Mouse (Mus musculus): ENCODE data around the gene Tgif2.
"Not testable (repeated sequence)": the region's sequence is repeated elsewhere in the genome, so short reads cannot be mapped to it uniquely, and the experiment has no call there.

Gene Tgif2

DNA sequence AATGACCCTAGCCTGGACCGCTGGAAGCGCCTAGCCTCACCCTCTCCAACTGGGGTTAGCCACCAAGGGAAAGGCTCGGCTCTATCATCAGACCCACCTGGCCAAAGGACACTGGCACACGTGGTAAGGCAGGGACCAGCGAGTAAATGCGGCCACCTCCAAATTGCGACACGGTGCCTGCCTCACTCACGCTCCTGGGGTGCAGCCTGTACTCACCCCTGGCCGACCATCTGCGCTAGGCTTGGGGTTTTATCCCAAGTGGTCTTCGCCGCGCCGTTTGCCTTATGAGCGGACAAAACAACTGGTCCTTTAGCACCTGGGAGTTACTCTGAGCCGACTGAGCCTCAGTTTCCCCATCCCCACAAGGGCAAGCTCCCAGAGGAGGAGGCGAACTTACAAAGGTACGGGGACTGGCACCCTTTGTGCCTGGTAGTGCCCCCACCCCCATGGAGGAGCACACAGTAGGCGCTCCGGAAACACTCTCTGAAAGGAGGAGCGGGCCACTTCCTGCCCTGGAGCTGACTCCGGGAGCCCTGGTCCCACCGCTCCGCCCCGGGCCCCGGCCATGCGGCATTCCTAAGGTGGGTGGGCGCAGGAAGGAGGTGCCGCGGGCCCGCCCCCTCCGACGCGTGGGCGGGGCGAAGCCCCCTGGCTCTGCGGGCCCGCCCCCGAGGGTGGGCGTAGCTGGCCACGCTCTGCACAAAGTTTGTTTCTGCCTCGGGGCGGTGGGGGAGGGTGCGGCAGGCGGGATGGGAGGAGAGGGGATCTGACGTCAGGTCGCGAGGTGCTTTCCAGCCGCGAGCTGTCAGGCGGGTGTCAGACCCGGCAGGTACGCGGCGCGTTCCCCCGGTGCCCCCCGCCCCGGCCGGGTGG, at the start of gene Tgif2:
Gene Tgif2 (plus strand): TSS at position 689 of the 873 bp plus-strand sequence.
- no peak for DNase-seq (ENCODE audit: low read depth, low spot score)

DNA sequence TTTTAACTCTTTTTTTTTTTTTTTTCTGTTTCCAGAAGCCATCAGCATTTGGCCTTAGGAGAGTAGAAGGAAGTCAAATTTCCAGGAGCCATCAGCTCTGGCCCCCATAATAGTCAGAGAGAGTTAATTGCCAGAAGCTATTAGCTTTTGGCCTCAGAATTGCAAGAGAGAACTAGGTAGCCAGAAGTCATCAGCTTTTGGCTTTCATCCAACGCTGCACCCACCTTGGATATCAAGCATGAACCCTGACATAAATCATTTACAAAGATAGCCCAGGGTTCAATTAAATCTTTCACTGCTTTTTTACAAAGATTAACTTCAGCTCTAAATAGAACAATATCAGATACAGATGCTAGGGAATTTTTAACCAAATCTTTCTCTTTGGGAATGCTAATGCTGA, 41.3 kb upstream of the Tgif2 start:
- no peak for DNase-seq (ENCODE audit: low read depth, low spot score)

DNA sequence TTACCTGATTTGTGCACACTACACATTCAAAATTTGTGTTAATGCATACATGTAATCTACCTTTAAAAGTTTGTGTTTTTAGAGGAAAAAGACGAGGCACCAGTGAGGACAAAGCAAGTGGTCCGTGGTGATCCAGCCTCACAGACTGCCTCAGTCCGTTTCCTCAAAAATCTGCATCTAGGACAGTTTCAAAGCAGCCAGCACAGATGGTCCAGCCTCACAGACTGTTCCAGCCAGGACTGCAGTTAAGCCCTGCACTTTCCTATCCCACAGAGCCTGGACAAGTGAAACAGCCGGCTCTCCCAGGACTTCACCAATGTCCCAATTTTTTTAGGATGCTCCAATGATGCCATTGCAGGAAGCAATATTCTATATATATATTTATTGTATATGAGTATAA, 38.8 kb upstream of the Tgif2 start:
- no peak for DNase-seq (ENCODE audit: low read depth, low spot score)

DNA sequence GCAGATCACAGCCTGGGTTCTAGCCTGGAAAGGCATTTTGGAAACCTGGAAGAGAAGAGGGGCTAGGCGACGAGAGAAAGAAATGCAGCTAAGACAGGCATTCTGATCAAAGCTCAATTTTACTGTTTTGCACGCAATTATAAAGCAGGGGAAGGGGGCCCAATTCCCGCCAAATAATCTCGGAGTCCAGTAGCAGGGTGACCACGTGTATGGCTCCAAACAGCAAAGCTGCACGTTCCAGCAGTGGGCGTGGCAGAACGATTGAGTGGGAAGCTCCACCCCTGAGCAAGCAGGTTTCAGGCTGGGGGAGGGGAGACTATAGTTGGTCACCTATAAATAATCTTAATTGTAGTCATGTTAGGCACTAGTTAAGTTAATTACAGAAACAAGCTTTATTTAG, 37.7 kb upstream of the Tgif2 start:
- DNase-seq (ENCODE audit: low read depth, low spot score): not testable (repeated sequence)

DNA sequence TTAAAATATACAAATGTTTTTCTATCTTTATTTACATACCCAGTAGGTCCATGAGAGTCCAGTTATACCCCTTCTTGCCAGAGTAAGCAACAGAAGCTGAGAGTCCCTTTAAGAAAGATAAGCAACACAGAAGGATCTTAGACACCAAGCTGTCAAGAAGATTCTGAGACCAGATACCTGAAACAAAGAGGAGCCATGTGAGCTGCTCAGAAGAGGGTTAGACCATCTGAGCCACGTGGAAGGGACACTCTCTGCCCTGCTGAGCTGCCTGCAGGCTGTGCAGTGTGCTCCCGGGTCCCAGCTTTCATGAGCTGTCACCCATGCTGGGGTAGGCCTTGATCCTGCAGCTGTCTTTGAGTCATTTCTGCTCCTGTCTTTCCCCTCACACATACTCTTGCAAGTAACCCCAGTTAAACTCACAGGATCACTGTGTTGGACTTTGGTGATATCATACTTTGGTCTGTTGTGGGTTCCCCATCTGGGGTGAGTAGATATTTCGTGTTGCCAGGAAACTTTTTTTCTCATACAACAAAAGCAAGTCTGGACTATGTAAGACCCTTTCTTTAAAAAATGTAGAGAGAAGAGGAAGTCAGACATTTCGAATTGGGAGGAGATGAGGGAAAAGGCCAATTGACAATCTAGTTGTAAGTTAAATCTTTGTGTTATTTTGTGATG, 36.0 kb upstream of the Tgif2 start:
- no peak for DNase-seq (ENCODE audit: low read depth, low spot score)

DNA sequence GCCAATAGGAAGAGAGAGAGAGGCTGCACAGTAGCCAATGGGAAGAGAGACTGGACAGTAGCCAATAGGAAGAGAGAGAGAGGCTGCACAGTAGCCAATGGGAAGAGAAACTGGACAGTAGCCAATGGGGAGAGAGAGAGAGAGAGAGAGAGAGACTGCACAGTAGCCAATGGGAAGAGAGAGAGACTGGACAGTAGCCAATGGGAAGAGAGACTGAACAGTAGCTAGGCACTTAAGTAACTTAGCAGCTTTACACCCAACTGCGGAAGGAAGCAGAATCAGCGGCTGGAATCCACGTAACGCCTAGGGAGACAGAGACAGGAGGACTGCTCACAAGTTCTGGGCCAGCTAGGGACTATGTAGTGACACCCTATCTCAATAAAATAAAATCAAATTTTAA, 35.2 kb upstream of the Tgif2 start:
- DNase-seq (ENCODE audit: low read depth, low spot score): no peak

DNA sequence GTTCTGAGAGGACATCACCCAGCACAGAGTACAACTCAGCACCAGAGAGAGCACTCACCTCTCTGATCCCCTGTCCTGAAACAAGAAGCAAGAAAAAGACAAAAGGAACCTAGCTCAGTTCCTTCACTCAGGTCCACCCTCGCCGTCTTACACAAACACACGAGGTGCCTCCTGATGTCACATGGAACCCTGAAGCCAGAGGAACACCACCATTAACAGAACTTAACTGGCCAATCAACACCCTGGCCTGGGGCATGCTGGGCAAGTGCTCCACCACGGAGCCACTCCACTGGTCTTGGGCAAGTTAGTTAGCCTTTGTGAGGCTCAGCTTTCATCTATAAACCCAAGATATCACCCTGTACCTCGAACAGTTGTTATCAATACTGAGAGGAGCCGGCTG, 32.9 kb upstream of the Tgif2 start:
- no peak for DNase-seq (ENCODE audit: low read depth, low spot score)

DNA sequence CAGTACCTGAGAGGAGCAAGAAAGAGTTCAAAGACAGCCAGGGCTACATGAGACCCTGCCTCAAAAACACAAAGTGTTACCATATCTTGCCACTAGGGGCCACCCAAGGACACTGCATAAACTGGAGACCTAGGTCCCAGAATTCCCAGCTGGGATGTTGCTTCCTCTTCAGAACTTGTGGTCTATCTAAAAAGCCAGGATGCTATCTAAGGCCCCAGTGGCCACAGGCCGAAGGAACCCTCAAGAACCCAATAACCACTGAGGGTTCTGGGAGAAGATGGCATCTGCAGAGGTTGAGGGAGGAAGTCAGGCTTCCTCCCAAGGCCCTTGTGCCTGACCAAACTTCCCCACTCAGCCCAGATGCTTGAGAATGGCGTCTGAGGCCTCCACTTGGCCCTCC, 30.2 kb upstream of the Tgif2 start:
- DNase-seq (ENCODE audit: low read depth, low spot score): peak; percentile 18

DNA sequence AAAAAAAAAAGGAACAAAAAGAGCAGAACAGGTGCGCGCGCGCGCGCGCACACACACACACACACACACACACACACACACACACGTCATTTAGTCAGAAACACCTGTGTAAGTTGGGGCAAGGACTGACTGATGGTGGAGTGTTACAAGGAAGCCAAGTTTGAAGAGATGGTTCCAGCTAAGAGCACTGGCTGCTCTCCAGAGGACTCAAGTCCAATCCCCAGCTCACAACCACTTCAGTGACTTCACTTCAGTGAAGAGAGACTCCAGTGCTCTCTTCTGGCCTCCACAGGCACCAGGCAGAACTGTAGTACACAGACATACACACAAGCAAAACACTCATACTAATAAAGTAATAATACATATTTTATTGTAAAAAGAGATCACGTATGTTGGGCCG, 29.1 kb upstream of the Tgif2 start:
- DNase-seq (ENCODE audit: low read depth, low spot score): no peak

DNA sequence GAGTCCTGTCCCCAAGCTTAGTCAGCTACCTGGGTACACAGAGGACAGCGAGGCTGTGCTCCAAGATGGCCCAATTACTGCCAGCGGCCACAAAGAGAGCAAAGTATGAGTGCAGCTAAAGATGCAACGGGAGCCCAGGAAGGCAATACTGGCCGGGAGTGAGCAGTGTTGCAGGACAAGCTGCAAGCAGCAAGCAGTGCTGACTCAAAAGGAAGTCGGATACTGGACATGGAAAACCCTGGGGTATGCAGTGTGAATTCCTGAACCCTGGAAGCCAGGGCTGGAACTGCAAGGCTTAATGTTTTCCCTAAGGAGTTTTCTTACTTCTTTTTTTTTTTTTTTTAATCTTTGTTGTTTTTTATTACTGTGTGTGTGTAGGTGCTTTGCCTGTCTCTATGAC, 28.3 kb upstream of the Tgif2 start:
- DNase-seq (ENCODE audit: low read depth, low spot score): no peak

DNA sequence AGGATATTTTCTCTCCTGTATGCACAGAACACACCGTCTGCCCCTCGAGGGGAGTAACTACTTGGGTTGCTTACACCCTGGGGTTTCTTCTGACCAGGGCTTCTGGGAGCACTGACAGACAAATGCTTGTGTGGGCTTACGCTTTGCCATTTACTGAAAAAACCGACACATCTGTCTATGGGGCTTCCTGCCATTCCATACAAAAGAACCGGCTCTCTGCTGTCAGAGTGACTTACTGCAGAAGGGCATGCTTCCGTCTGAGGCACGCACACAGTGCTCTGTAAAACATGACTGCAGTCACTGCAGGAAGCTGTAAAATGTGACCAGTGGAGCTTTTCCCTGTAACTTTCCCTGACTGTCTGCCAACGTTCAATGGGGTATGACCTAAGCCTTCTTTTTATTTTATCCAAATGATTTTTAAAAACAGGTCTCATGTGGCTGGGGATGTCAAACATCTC, 25.4 kb upstream of the Tgif2 start:
- DNase-seq (ENCODE audit: low read depth, low spot score): no peak

DNA sequence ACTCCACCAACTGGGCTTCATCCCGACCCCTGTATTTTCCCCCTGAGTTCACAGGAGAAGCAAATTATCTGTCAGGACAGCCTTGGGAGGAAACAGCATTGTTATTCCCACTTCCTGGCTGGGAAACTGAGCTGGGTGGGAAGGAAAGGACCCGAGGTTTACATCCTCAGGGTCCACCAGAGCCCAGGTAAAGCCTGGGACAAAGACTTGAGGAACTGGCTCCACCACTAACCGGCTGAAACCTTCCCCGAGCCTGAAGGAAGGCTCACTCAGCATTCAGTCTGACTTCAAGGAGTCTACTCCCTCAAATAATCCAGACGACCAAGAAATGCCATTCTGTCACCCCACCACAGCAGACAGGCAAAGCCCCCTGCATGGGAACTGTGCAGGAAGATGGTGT, 24.9 kb upstream of the Tgif2 start:
- DNase-seq (ENCODE audit: low read depth, low spot score): no peak

DNA sequence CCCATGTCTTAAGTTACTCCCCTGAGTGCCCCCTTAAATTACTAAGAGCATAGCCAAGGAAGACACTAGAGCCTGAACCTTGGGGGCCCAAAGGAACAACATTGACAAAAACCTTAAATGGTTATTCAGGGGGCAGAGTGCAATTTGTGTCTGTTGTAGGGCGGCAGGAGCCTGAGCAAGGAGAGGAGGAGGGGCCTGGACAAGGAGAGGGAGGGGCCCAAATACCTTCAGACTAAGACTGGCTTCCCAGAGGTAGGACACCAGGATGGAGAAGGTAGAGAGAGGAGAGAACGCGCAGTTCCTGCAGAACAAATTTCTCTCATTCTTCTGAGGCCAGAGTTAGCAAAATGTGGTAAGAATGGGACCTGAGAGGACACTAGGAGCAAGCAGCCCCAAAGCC, 24.4 kb upstream of the Tgif2 start:
- DNase-seq (ENCODE audit: low read depth, low spot score): no peak

DNA sequence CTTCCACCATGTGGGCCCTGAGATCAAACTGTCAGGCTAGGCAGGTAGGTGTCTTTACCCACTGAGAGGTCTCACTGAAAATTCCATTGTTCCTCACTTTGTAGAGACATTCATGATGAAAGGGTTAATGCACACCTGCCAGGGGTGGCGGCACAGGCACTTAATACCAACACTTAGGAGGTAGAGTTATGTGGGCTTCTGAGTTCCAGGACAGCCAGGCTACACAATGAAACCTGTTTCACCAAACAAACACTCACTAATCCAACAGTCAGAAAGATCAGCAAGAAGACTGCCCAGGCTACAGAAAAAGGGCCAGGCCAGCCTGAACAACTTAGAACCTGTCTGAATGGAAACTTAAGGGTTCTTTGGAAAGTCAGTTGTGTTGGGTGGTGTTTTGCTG, 23.7 kb upstream of the Tgif2 start:
- no peak for DNase-seq (ENCODE audit: low read depth, low spot score)

DNA sequence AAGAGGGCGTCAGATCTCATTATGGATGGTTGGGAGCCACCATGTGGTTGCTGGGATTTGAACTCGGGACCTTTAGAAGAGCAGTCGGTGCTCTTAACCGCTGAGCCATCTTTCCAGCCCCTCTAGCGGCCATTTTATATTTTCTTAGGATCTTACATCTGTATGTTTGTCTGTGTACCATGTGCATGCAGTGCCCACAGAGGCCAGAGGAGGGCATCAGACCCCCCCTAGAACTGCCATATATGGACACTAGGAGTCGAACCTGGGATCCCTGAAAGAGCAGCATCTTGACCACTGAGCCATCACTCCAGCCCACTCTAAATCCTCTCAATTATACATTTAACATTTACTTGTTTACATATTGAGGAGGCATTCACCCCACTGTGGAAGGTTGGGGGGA, 14.7 kb upstream of the Tgif2 start:
- DNase-seq (ENCODE audit: low read depth, low spot score): not testable (repeated sequence)

DNA sequence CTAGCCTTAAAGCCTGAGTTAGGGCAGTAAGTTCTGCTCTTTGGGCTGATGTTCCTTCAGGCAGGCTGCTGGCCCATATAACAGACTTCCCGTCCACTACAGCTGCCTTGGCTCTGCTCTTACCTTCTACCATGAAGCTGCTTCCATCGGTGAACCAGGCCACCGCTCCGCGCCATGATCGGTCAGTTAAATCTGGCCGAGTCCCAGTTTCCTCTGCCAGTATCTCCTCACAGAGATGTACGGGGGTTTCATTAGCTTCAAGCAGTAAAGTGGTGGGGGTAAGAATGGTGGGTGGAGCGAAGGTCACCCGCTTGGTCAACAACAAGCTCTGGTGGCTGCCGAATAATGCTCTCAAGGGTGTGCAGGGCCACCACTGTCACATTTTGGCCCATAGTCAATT, 5.5 kb upstream of the Tgif2 start:
- no peak for DNase-seq (ENCODE audit: low read depth, low spot score)

DNA sequence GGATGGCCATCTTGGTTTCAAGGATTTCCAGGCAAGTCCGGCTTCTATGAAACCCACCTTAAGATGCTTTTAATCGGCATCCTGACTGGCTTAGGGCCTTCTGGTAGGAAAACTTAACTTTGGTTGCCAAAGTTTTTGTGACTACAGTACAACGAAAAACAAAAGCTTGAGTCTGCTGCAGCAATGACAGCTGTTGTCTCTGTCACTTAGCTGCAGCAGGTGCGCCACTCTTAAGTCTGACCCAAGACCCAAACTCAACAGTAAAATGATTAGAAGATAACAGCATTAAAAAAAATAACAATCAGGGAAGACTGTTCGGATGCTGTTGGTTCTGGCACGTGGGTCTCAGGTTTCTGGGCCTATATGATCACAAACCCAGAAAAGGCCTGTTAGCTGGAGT, 968 bp upstream of the Tgif2 start:
- no peak for DNase-seq (ENCODE audit: low read depth, low spot score)

DNA sequence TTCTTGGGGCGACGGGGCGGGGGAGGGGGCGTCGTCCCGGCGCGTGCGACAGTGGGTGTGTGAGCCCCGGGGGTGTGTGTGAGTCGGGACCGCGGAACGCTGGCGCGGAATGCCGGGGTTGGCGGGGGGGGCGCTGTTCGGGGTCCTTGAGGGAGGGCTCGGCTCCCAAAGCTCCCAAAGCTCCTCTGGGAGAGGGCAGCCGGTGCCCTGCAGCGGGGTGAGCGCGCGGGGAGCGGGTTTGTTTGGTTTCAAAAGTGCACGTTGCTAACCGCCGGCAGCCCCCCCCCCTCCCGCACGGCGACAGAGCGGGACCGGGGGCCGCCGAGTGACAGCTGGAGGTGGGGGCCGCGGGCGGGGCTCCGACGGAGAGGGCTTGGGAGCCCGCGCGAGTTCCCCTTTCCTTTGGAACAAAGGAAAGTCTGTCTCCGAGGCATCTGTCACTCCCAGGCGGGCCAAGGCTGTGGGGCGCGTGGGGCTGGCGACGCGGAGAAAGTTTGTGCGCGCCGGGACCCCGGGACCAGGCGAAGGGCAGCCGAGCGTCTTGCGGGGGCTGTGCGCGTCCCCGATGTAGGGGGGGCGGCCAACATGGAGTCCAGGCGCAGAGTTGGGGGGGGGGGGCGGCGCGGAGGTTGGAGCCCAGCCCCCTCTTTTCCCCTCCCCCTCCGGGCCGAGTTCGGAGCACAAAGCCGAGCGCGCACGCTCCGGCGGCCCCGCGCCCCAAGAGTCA, 657 bp downstream of the Tgif2 start:
- no peak for DNase-seq (ENCODE audit: low read depth, low spot score)

DNA sequence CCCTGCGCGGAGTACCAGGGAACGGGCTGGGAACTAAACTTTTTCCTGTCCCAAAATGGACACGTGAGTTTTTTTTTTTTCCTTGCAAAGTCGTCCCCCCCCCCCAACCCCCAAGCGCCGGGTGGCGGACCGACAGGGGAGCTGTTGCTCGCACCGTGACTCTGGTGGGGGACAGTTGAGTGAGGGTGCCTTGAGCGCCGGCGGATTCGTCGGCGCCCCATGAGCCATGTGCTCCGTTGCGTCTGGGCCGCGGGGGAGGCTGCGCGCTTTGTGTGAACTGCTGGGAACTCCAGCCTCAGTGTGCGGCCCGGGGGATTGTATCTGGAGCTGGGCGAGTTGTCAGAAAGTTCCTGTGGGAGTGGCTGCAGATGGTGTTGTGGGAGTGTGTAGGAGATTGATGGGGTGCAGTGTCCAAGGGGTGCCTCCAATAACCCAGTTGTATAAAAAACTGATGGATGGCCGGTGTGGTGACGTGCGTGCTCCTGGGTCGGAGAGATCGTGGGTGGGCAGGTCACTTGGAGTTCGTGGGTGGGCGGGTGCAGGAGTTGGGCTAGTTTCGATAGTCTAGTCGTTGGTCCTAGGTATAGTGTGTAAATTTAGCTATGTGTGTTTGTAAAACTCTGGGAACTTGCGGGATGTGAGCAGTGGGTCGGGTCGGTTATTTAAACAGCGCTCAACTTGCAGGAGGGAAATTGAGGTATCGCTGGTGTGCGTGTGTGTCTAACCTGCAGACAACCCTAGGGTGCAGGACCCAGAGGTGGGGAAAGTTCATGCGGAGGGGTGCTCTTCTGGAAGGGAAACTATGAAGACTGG, 1.4 kb downstream of the Tgif2 start:
- DNase-seq (ENCODE audit: low read depth, low spot score): no peak

DNA sequence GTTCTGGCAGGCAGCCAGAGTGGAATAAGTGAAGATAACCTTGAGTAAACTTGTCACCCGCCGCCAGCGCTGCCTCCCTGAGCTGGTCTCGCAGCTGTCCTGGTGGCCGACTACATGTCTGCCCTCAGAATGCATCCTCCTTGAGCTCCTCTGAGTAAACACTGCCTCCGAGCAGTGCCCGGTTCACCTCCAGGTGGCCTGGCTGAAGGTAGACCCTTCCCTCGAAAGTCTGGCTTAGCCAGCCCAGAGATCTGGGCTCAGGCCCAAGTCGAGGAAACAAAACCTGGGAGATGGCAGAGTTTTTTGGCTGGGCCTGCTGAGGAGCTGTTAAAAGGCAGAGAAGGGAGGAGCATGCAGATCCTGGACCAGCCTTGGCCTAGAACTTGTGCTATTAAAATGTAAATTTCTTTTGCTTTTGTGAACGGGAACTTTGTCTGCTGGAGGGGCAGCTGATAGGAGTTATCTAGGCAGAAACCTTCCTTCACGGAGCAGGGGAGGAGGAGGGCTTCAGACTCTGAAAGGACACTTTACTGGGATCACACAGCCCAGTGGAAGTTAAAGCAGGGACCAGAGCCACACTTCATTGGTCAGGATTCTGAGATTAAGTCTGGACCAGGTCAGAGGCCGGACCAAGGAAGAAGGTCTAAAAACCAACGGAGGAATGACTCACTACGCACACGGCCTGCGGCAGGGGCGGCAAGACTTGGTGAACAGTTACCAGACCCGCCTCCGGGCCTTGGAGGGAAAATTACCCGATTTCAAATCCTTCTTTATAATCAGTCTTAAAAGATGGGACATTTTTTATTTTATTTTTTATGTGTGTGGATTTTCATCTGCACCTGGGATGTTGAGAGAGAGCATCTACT, 2.3 kb downstream of the Tgif2 start:
- peak; percentile 43 for DNase-seq (ENCODE audit: low read depth, low spot score)

DNA sequence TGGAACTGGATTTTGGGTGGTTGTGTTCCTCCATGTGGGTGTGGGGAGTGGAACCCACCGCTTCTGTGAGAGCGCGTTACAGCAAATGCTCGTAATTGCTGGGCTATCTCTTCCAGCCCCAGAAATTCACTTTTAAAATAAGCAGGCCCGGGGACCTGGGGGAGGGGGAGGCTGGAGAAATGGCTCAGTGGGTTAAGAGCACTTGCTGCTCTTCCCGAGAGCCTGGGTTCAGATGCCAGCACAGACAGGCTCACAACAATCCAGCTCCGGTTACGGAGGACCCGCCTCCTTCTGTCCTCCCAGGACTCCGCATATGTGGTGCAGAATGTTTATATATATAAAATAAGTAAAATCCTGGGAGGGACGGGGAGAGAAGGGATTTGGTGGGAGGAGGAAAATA, 2.9 kb downstream of the Tgif2 start:
- DNase-seq (ENCODE audit: low read depth, low spot score): no peak

All from skeletal muscle tissue, adult 2 months (tissue).